Mouse (Mus musculus) hindbrain, embryonic 14.5 days (tissue): ENCODE measurements around the gene 4931428L18Rik. TPM values are rescaled to one million over a fixed set of nuclear protein-coding genes. Genes with fewer than 3 reads are reported as not detected.
"Not testable (repeated sequence)": the region's sequence is repeated elsewhere in the genome, so short reads cannot be mapped to it uniquely, and the experiment has no call there.

Experiments
- ATAC-seq: fragments of 200-750 bp; cut with Nextera tagmentation; 2 replicates; pipeline ENCODE4 v1.8.0; 2017; ENCODE audit warnings: moderate number of reproducible peaks, mild to moderate bottlenecking, moderate TSS enrichment, moderate library complexity; ENCODE audit not compliant: low FRiP score
- DNase-seq: peaks from one replicate; pipeline ENCODE4 v3.0.0-alpha.2; 2015; ENCODE audit warnings: low spot score
- H3K27ac ChIP-seq: fragments of 300-500 bp; sonication (generic); 2 replicates; pipeline ENCODE4 v1.5.1; 2014; ENCODE audit warnings: mild to moderate bottlenecking, moderate library complexity
- H3K27me3 ChIP-seq: fragments of 300-500 bp; sonication (generic); 2 replicates; pipeline ENCODE4 v1.6.1; 2014; ENCODE audit warnings: mild to moderate bottlenecking, low read length, mixed read lengths; ENCODE audit not compliant: control insufficient read depth, insufficient read depth
- H3K36me3 ChIP-seq: fragments of 300-500 bp; sonication (generic); replicated peaks from 2 replicates; pipeline ENCODE4 v1.6.1; 2014; ENCODE audit not compliant: control insufficient read depth, insufficient read depth
- H3K4me1 ChIP-seq: fragments of 300-500 bp; sonication (generic); replicated peaks from 2 replicates; pipeline ENCODE4 v1.6.1; 2014; ENCODE audit warnings: antibody characterized with exemption, low read length, mixed read lengths; ENCODE audit not compliant: control insufficient read depth, insufficient read depth
- H3K4me2 ChIP-seq: fragments of 300-500 bp; sonication (generic); replicated peaks from 2 replicates; pipeline ENCODE4 v1.6.1; 2014; ENCODE audit warnings: mild to moderate bottlenecking, moderate library complexity
- H3K4me3 ChIP-seq: fragments of 300-500 bp; sonication (generic); replicated peaks from 2 replicates; pipeline ENCODE4 v1.5.1; 2014; ENCODE audit warnings: mild to moderate bottlenecking, low read length
- H3K9ac ChIP-seq: fragments of 300-500 bp; sonication (generic); 2 replicates; pipeline ENCODE4 v1.6.1; 2014
- H3K9me3 ChIP-seq: fragments of 300-500 bp; sonication (generic); 2 replicates; pipeline ENCODE4 v1.6.1; 2016; ENCODE audit warnings: low read length; ENCODE audit not compliant: control insufficient read depth
- WGBS: fragments of 180-500 bp; shearing (Covaris S2); extraction: QIAGEN DNeasy Blood & Tissue Kit; methylation state at CpG from one replicate; pipeline ENCODE4 v1.1.7; 2014; 5-methylcytosine and 5-hydroxymethylcytosine counted together
- polyA plus RNA-seq: library from polyadenylated mRNA; unstranded; fragments of >200 nt; fragmentation: Nextera tagmentation; extraction: Ambion mirVana; gene quantifications from 2 replicates; pipeline ENCODE4 v1.2.1, GENCODE M21; 2014

The 4931428L18Rik gene
- polyA plus RNA-seq, 1 experiment from 2014 or later, result not detected

- H3K36me3 ChIP-seq, H3K27me3 ChIP-seq, DNase-seq, H3K4me3 ChIP-seq, H3K9ac ChIP-seq, H3K27ac ChIP-seq, ATAC-seq, H3K4me1 ChIP-seq, H3K4me2 ChIP-seq, H3K9me3 ChIP-seq: not testable (repeated sequence)
- 86% methylated on average over 7 of the region's 7 CpGs for WGBS
Observed at GRCm38 (mm10) chr1:30977239-30977638, 245.2 kb downstream of the 4931428L18Rik start.

GRCm38 (mm10) chr1:30951795-30952194 lies 270.7 kb downstream of the 4931428L18Rik start:
- Histone ChIP-seq H3K36me3 (no peaks in the 10 kb centered on the region), H3K27me3 (no peaks in the 10 kb centered on the region), H3K4me3 (no peak overlapping the region), H3K9ac (no peak overlapping the region), H3K9me3 (no peaks in the 10 kb centered on the region), H3K4me1 (peaks cover 12% of the 10 kb centered on the region), H3K27ac (no peak overlapping the region), H3K4me2 (no peak overlapping the region)
- 88% methylated on average over 2 of the region's 2 CpGs for whole genome bisulfite sequencing
- DNase-seq (no peak), ATAC-seq (no peak)

- Histone ChIP-seq H3K4me1 (peaks cover 16% of the 10 kb centered on the region), H3K27me3 (no peaks in the 10 kb centered on the region), H3K27ac (peak overlapping the region; percentile 100), H3K36me3 (peaks cover 4% of the 10 kb centered on the region; the same call in 1 of the 2 replicates), H3K9me3 (no peaks in the 10 kb centered on the region), H3K9ac (peak overlapping the region; percentile 98), H3K4me3 (peak overlapping the region; percentile 90), H3K4me2 (peak overlapping the region; percentile 60)
- ATAC-seq (no peak), DNase-seq (no peak)
- whole genome bisulfite sequencing, result 47% methylated on average over 5 of the region's 5 CpGs
Observed at GRCm38 (mm10) chr1:30950456-30950835, 272.0 kb downstream of the 4931428L18Rik start.

GRCm38 (mm10) chr1:30949710-30950455 lies 272.6 kb downstream of the 4931428L18Rik start:
- WGBS, result under 1% methylated on average over 66 of the region's 66 CpGs
- peak overlapping the region; percentile 100 for H3K27ac ChIP-seq
- H3K27me3 ChIP-seq, result no peaks in the 10 kb centered on the region
- peak overlapping the region; percentile 90 for H3K4me3 ChIP-seq
- peaks cover 16% of the 10 kb centered on the region for H3K4me1 ChIP-seq
- peak; percentile 99 for ATAC-seq
- peaks cover 9% of the 10 kb centered on the region for H3K36me3 ChIP-seq
- peak overlapping the region; percentile 60 for H3K4me2 ChIP-seq
- H3K9me3 ChIP-seq, result no peaks in the 10 kb centered on the region
- H3K9ac ChIP-seq, result peak overlapping the region; percentile 98
- peak; percentile 99 for DNase-seq

GRCm38 (mm10) chr1:30948950-30949639 lies 273.4 kb downstream of the 4931428L18Rik start:
- peak; percentile 53 for DNase-seq
- WGBS, result under 1% methylated on average over 76 of the region's 85 CpGs
- no peaks in the 10 kb centered on the region for H3K9me3 ChIP-seq
- H3K36me3 ChIP-seq, result peaks cover 17% of the 10 kb centered on the region
- H3K4me3 ChIP-seq, result peak overlapping the region; percentile 90
- ATAC-seq, result peak; percentile 61
- peaks cover 16% of the 10 kb centered on the region for H3K4me1 ChIP-seq
- peak overlapping the region; percentile 100 for H3K27ac ChIP-seq
- H3K9ac ChIP-seq, result peak overlapping the region; percentile 98
- no peaks in the 10 kb centered on the region for H3K27me3 ChIP-seq
- peak overlapping the region; percentile 66 for H3K4me2 ChIP-seq

GRCm38 (mm10) chr1:30948361-30948949 lies 274.0 kb downstream of the 4931428L18Rik start:
- DNase-seq, result peak; percentile 69
- ATAC-seq, result no peak

More at GRCm38 (mm10) chr1:30948361-30948949, 274.0 kb downstream of the 4931428L18Rik start:
- H3K27me3 ChIP-seq, result no peaks in the 10 kb centered on the region
- H3K9ac ChIP-seq, result peak overlapping the region; percentile 98
- peak overlapping the region; percentile 66 for H3K4me2 ChIP-seq
- H3K9me3 ChIP-seq, result no peaks in the 10 kb centered on the region
- peaks cover 16% of the 10 kb centered on the region for H3K4me1 ChIP-seq
- peak overlapping the region; percentile 100 for H3K27ac ChIP-seq
- H3K36me3 ChIP-seq, result peaks cover 24% of the 10 kb centered on the region
- peak overlapping the region; percentile 90 for H3K4me3 ChIP-seq
- under 1% methylated on average over 16 of the region's 16 CpGs for WGBS

Other genes starting within 250 kb of the 4931428L18Rik start
- gene AC153137.1, start 244.7 kb downstream of the 4931428L18Rik start, polyA plus RNA-seq, result not detected in 2 replicates
- not detected in 2 replicates for gene Lgsn, start 46.3 kb downstream of the 4931428L18Rik start, polyA plus RNA-seq
- not detected in 2 replicates for gene Pih1d3, start 154 bp upstream of the 4931428L18Rik start, polyA plus RNA-seq